Mouse (Mus musculus) heart, embryonic 15.5 days (tissue): ENCODE measurements around the gene Entpd2. TPM values are rescaled to one million over a fixed set of nuclear protein-coding genes. Genes with fewer than 3 reads are reported as not detected.

ENCODE experiments used
- ATAC-seq: fragments of 200-750 bp; cut with Nextera tagmentation; replicated peaks from 2 replicates; pipeline ENCODE4 v1.8.0; 2017; ENCODE audit warnings: low read depth, moderate TSS enrichment; ENCODE audit not compliant: insufficient number of reproducible peaks, insufficient read depth, low FRiP score
- H3K27ac ChIP-seq: fragments of 300-500 bp; sonication (generic); 2 replicates; pipeline ENCODE4 v1.5.1; 2015; ENCODE audit warnings: mild to moderate bottlenecking, inconsistent platforms
- H3K27me3 ChIP-seq: fragments of 300-500 bp; sonication (generic); 2 replicates; pipeline ENCODE4 v1.6.1; 2015; ENCODE audit warnings: inconsistent platforms
- H3K36me3 ChIP-seq: fragments of 300-500 bp; sonication (generic); 2 replicates; pipeline ENCODE4 v1.6.1; 2015; ENCODE audit warnings: mild to moderate bottlenecking, inconsistent platforms
- H3K4me1 ChIP-seq: fragments of 300-500 bp; sonication (generic); replicated peaks from 2 replicates; pipeline ENCODE4 v1.6.1; 2015; ENCODE audit warnings: inconsistent platforms
- H3K4me2 ChIP-seq: fragments of 300-500 bp; sonication (generic); 2 replicates; pipeline ENCODE4 v1.6.1; 2015; ENCODE audit warnings: inconsistent platforms, mild to moderate bottlenecking, moderate library complexity
- H3K4me3 ChIP-seq: fragments of 300-500 bp; sonication (generic); 2 replicates; pipeline ENCODE4 v1.5.1; 2015; ENCODE audit warnings: mild to moderate bottlenecking, inconsistent platforms
- H3K9ac ChIP-seq: fragments of 300-500 bp; sonication (generic); 2 replicates; pipeline ENCODE4 v1.6.1; 2015; ENCODE audit warnings: mild to moderate bottlenecking, inconsistent platforms
- H3K9me3 ChIP-seq: fragments of 300-500 bp; sonication (generic); replicated peaks from 2 replicates; pipeline ENCODE4 v1.6.1; 2016; ENCODE audit warnings: inconsistent platforms
- WGBS: fragments of 180-500 bp; shearing (Covaris S2); methylation state at CpG from one replicate; pipeline ENCODE4 v1.1.7; 2015; ENCODE audit warnings: mixed read lengths; 5-methylcytosine and 5-hydroxymethylcytosine counted together
- polyA plus RNA-seq: library from polyadenylated mRNA; unstranded; fragments of >200 nt; fragmentation: Nextera tagmentation; extraction: Ambion mirVana; gene quantifications from 2 replicates; pipeline ENCODE4 v1.2.1, GENCODE M21; 2015

Entpd2 gene
- polyA plus RNA-seq, 1 experiment from 2014 or later = 1.8 TPM

DNA sequence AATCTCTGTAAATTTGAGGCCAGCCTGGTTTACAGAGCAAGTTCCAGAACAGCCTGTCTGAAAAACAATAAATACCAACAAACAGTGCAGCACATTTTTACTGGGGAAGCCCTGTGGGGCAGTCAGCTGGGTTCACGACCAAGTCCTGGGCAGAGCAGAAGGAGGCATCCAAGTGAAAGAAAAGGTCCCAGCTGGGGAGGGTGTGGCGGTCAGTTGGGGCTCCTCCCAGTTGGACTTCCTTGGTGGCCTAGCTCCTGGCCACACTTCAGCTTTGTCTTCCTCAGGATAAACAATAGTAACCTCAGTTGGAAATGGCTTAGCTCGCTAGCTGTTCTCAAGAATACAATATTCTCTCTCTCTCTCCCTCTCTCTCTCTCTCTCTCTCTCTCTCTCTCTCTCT lies 21.8 kb downstream of the Entpd2 start:
- 36% methylated on average over 3 of the region's 3 CpGs for WGBS
- Histone ChIP-seq H3K4me3 (no peak overlapping the region), H3K27ac (no peak overlapping the region), H3K36me3 (no peaks in the 10 kb centered on the region), H3K9me3 (no peaks in the 10 kb centered on the region), H3K27me3 (peaks cover under 1% of the 10 kb centered on the region; the same call in 1 of the 2 replicates), H3K4me1 (peaks cover under 1% of the 10 kb centered on the region; the same call in 1 of the 2 replicates), H3K4me2 (no peak overlapping the region), H3K9ac (no peak overlapping the region)
- ATAC-seq = no peak

DNA sequence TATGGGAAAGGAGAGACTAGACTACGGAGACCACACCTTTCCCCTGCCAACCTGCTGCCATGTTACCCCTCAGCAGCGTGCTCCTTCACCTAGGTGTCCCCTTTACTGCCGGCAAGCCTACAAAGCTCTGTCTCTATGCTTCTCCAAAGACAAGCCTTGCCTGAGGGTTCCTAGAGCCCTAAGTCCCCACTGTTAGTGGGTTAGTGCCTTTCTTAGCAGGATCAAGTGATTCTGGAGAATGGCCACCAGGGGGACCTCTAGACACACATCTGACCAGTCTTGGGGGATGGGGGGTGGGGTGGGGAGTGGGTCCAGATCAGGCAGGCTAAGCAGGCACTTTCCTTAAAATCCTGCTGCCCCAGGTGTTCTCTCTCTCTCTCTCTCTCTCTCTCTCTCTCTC lies 26.2 kb downstream of the Entpd2 start:
- Histone ChIP-seq H3K4me2 (no peak overlapping the region), H3K9me3 (no peaks in the 10 kb centered on the region), H3K9ac (no peak overlapping the region), H3K27me3 (peaks cover 44% of the 10 kb centered on the region), H3K36me3 (no peaks in the 10 kb centered on the region), H3K27ac (no peak overlapping the region), H3K4me1 (peaks cover 5% of the 10 kb centered on the region; the same call in 1 of the 2 replicates), H3K4me3 (no peak overlapping the region)
- WGBS = 22% methylated on average over 3 of the region's 3 CpGs
- no peak for ATAC-seq

- peaks cover 44% of the 10 kb centered on the region for H3K27me3 ChIP-seq
Observed at GRCm38 (mm10) chr2:25422587-25423410, 27.1 kb downstream of the Entpd2 start, which contains the start of gene Fut7. TSS of gene Fut7 (plus strand) at chr2:25423267.

DNA sequence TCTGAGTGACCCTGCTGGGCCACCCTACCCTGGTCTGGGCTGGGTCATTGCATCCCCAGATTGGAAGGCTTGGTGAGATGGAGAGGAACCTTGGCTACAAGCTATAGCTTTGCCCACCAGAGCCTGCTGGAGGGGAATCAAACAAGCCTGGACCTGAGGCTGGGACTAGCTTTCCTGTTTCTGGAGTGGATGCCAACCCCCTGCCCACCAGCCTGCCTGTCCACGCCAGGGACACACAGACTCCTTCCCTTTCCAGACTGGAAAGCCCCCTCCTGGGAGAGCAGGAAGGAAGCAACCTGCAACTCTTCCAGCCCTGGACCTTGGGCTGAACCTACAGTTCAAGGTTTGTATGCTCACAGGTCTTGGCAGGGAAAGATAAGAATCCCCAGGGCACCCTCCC lies 28.0 kb downstream of the Entpd2 start:
- Histone ChIP-seq H3K4me2 (no peak overlapping the region), H3K9ac (no peak overlapping the region), H3K27me3 (peaks cover 44% of the 10 kb centered on the region), H3K4me3 (no peak overlapping the region), H3K4me1 (peaks cover 7% of the 10 kb centered on the region; the same call in 1 of the 2 replicates), H3K36me3 (no peaks in the 10 kb centered on the region), H3K27ac (no peak overlapping the region), H3K9me3 (no peaks in the 10 kb centered on the region)
- 20% methylated on average over 1 of the region's 1 CpGs for WGBS
- no peak for ATAC-seq

More at GRCm38 (mm10) chr2:25422587-25423410, 27.1 kb downstream of the Entpd2 start, which contains the start of gene Fut7:
- Histone ChIP-seq H3K4me1 (peaks cover 5% of the 10 kb centered on the region; the same call in 1 of the 2 replicates), H3K4me2 (no peak within 1 kb of the TSS), H3K27ac (no peak within 1 kb of the TSS), H3K4me3 (no peak within 1 kb of the TSS), H3K36me3 (no peaks in the 10 kb centered on the region), H3K9me3 (no peaks in the 10 kb centered on the region), H3K9ac (no peak within 1 kb of the TSS)
- whole genome bisulfite sequencing = 51% methylated on average over 17 of the region's 17 CpGs
- ATAC-seq = 0 out of 2 replicates have a peak, but pooled peaks have one; percentile 5

- no peak overlapping the region for H3K4me3 ChIP-seq
- H3K27ac ChIP-seq = no peak overlapping the region
- no peak for ATAC-seq
- H3K9me3 ChIP-seq = no peaks in the 10 kb centered on the region
- no peak overlapping the region for H3K9ac ChIP-seq
- H3K4me1 ChIP-seq = peaks cover 22% of the 10 kb centered on the region
- H3K36me3 ChIP-seq = no peaks in the 10 kb centered on the region
- WGBS = 40% methylated on average over 27 of the region's 27 CpGs
- H3K27me3 ChIP-seq = peaks cover 49% of the 10 kb centered on the region
- H3K4me2 ChIP-seq = no peak overlapping the region
Observed at GRCm38 (mm10) chr2:25425481-25425880, 29.8 kb downstream of the Entpd2 start.

DNA sequence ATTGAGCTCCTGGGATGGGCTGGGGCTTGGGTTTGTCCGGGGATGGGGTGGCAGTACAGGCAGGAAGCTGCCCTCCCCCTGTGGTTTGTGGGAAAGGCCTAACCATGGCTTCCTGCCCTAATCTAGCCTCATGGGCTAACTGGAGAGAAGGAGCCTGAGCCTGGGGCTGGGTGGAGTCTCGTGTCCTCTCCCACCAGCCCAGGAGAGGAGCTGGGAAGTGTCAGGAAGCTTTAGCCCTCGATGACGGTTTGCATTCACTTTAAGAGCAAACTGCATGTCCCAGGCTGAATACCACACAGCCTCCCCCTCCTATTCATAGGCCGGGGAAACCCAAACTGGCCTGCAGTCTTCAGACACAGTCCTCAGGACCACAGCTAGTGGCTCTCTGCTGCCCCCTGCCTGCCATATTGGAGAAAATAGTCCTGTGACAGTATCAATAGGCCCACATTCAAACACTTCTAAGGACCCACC lies 31.1 kb downstream of the Entpd2 start:
- Histone ChIP-seq H3K9me3 (no peaks in the 10 kb centered on the region), H3K36me3 (no peaks in the 10 kb centered on the region), H3K27ac (no peak overlapping the region), H3K9ac (no peak overlapping the region), H3K4me1 (peaks cover 22% of the 10 kb centered on the region), H3K27me3 (peaks cover 53% of the 10 kb centered on the region), H3K4me2 (no peak overlapping the region), H3K4me3 (no peak overlapping the region)
- ATAC-seq = no peak
- 29% methylated on average over 5 of the region's 5 CpGs for WGBS

GRCm38 (mm10) chr2:25427256-25427655 lies 31.6 kb downstream of the Entpd2 start:
- no peaks in the 10 kb centered on the region for H3K9me3 ChIP-seq
- no peak overlapping the region for H3K4me3 ChIP-seq
- H3K27me3 ChIP-seq = peaks cover 53% of the 10 kb centered on the region
- H3K36me3 ChIP-seq = no peaks in the 10 kb centered on the region
- H3K4me2 ChIP-seq = no peak overlapping the region
- no peak for ATAC-seq
- H3K9ac ChIP-seq = no peak overlapping the region
- H3K4me1 ChIP-seq = peaks cover 22% of the 10 kb centered on the region
- no peak overlapping the region for H3K27ac ChIP-seq
- WGBS = 87% methylated on average over 5 of the region's 5 CpGs

- H3K4me3 ChIP-seq = peak within 1 kb of the TSS; percentile 71
- under 1% methylated on average over 88 of the region's 89 CpGs for WGBS
- peaks cover 16% of the 10 kb centered on the region for H3K4me1 ChIP-seq
- no peaks in the 10 kb centered on the region for H3K36me3 ChIP-seq
- no peaks in the 10 kb centered on the region for H3K9me3 ChIP-seq
- peaks cover 40% of the 10 kb centered on the region for H3K27me3 ChIP-seq
- peak within 1 kb of the TSS; percentile 95 for H3K4me2 ChIP-seq
- peak; percentile 93 for ATAC-seq
- H3K27ac ChIP-seq = peak within 1 kb of the TSS; percentile 54
- H3K9ac ChIP-seq = peak within 1 kb of the TSS; percentile 83
Observed at GRCm38 (mm10) chr2:25428442-25429236, 33.0 kb downstream of the Entpd2 start, which contains the start of gene Abca2. TSS of gene Abca2 (plus strand) at chr2:25428703.

GRCm38 (mm10) chr2:25429435-25430180 lies 33.9 kb downstream of the Entpd2 start:
- peak overlapping the region; percentile 83; the same call in 1 of the 2 replicates for H3K9ac ChIP-seq
- H3K9me3 ChIP-seq = no peaks in the 10 kb centered on the region
- H3K36me3 ChIP-seq = no peaks in the 10 kb centered on the region
- 67% methylated on average over 5 of the region's 5 CpGs for WGBS
- ATAC-seq = no peak
- peaks cover 16% of the 10 kb centered on the region for H3K4me1 ChIP-seq
- peak overlapping the region; percentile 95 for H3K4me2 ChIP-seq
- H3K27me3 ChIP-seq = peaks cover 31% of the 10 kb centered on the region
- H3K4me3 ChIP-seq = peak overlapping the region; percentile 71
- no peak overlapping the region for H3K27ac ChIP-seq

DNA sequence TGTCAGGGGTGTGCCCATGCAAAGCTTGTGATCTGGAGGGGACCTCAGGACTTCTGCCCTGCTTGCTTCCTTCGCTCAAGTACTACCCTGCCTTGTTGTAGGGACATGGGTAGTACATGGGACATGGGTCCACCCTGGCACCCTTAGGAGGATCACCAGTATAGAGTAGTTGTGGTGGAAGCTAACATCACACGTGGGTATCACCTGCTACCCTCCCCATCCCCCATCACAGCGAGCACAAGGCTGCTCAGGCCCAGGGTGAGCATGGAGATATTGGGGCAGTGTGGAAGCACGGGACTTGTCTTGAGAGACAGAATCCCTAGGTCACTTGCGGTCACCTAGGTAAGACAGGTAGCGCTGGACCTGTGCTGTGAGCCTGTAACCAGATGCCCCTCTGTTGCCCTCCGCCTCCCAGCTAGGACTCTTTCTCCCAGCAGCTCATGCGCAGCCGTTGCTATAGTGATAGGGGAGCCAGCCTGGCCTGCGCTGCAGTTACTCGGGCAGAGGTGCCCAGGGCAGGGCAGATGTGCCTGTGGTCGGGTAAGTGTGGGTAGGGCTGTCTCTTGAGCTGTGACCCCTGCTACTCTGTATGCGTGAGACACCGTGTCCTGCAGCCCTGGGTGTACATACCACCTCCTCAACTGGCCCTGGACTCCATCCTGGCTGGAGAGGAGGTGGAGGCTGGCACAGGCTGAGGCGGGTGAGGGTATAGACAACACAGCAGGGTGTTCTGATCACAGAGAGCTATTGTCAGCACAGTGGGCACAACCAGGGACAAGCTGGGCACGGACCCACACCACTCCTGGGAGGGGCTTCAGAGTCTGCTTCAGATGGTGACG lies 34.9 kb downstream of the Entpd2 start:
- no peak overlapping the region for H3K27ac ChIP-seq
- H3K36me3 ChIP-seq = no peaks in the 10 kb centered on the region
- no peak overlapping the region for H3K4me2 ChIP-seq
- H3K4me3 ChIP-seq = no peak overlapping the region
- peaks cover 21% of the 10 kb centered on the region for H3K27me3 ChIP-seq
- 72% methylated on average over 17 of the region's 17 CpGs for WGBS
- no peak overlapping the region for H3K9ac ChIP-seq
- no peak for ATAC-seq
- peaks cover 16% of the 10 kb centered on the region for H3K4me1 ChIP-seq
- no peaks in the 10 kb centered on the region for H3K9me3 ChIP-seq
